ENCODE assay signal across 8 mouse cellular contexts in the genomic region with DNA sequence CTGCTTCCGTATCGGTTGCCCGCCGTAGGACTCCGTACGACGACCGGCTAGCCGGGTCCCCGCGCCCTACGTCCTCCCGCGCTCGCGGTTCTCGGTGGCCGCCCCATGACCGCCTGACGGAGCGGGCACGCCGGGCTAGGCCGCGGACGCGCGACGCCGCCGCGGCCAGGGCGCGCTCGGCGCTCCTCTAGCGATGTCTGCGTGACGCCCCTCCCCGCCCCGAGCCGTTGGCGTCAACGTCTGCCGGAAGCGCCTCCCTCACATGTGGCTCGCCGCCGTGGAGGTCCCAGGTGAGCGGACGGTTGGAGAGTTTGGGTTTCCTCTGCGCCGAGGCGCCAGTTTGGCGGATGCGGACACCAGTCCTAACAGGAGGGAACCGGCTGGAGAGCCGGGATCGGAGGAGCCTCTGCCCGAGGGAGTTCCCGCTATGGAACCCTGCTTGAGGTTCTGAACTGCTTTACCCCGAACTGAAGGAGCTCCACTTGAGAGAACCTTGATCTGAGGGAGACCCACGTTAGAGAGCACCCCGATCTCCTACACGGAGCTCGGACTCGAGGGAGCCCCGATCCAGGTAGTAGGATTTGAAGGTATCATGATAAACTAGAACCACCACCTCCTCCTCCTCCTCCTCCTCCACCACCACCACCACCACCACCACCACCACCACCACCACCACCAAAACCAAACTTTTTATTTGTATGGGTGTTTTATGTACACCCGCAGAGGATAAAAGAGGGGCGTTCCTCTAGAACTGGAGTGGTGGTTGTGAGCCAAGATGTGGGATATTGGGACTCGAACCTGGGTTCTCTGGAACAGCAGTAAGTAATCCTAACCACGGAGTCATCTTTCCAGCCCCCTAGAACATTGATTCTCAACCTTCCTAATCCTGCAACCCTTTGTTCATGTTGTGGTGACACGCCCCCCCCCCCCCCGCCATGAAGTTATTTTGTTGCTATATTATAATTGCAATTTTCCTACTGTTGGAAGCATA. TPM values are rescaled to one million over a fixed set of nuclear protein-coding genes. Genes with fewer than 3 reads are reported as not detected.
DNase-seq lines count a peak whose midpoint lies in the region; ATAC-seq and TF ChIP-seq lines count a peak whose summit lies in the region.

A gene (minus strand): TSS at position 161 of the 991 bp plus-strand sequence.
A gene (plus strand): TSS at position 272 of the 991 bp plus-strand sequence.

- H3K4me2 ChIP-seq in intestine, postnatal 0 days (replicated peaks; ENCODE audit: low read depth) = peak within 1 kb of the TSS; percentile 86
- peak within 1 kb of the TSS; percentile 73 for H3K4me2 ChIP-seq in midbrain, embryonic 11.5 days

- peak; percentile 85 for ATAC-seq in granulocyte monocyte progenitor cell, adult 5-6 weeks (replicated peaks; ENCODE audit: poor library complexity, severe bottlenecking)
- ATAC-seq in intestine, postnatal 0 days = peak; percentile 88
- peak; percentile 93 for ATAC-seq in midbrain, embryonic 11.5 days (ENCODE audit: low FRiP score)

- H3K27ac ChIP-seq in embryonic facial prominence, embryonic 10.5 days (replicated peaks) = peak within 1 kb of the TSS; percentile 99
- H3K27ac ChIP-seq in intestine, postnatal 0 days (ENCODE audit: low read depth, low read length) = peak within 1 kb of the TSS; percentile 93
- peak within 1 kb of the TSS; percentile 81 for H3K27ac ChIP-seq in midbrain, embryonic 11.5 days (ENCODE audit: low read depth, low read length)

- no peak for TF ChIP-seq CTCF in intestine, postnatal 0 days (IDR thresholded peaks at IDR 0.05; ENCODE audit: low read depth)

- intact Hi-C loops in left cerebral cortex, postnatal 4 days (cut with DNase I) = no loop called here

- peak within 1 kb of the TSS; percentile 88 for H3K9ac ChIP-seq in intestine, postnatal 0 days (ENCODE audit: low read depth, low read length)
- H3K9ac ChIP-seq in midbrain, embryonic 11.5 days (ENCODE audit: low read length) = peak within 1 kb of the TSS; percentile 87

- no peaks in the 10 kb centered on the region for H3K9me3 ChIP-seq in embryonic facial prominence, embryonic 10.5 days
- H3K9me3 ChIP-seq in intestine, postnatal 0 days (ENCODE audit: control insufficient read depth) = no peaks in the 10 kb centered on the region
- H3K9me3 ChIP-seq in midbrain, embryonic 11.5 days (ENCODE audit: control insufficient read depth, low read length) = no peaks in the 10 kb centered on the region

- H3K4me1 ChIP-seq in embryonic facial prominence, embryonic 10.5 days = peaks cover 33% of the 10 kb centered on the region
- H3K4me1 ChIP-seq in intestine, postnatal 0 days (replicated peaks; ENCODE audit: control insufficient read depth, insufficient read depth, low read length) = 0 out of 2 replicates have a peak, but pooled peaks cover 8% of the 10 kb centered on the region
- peaks cover 17% of the 10 kb centered on the region for H3K4me1 ChIP-seq in midbrain, embryonic 11.5 days (ENCODE audit: control insufficient read depth, insufficient read depth, low read length)

- DNase-seq in adrenal gland, postnatal 14 days = peak; percentile 96
- peak; percentile 95 for DNase-seq in embryonic facial prominence, embryonic 10.5 days (ENCODE audit: low spot score)
- DNase-seq in left cerebral cortex, postnatal 4 days = peak; percentile 93
- DNase-seq in midbrain, embryonic 11.5 days (ENCODE audit: low spot score, missing footprints) = peak; percentile 99
- DNase-seq in right cerebral cortex, postnatal 4 days = peak; percentile 88
- peak; percentile 92 for DNase-seq in yolk sac, embryonic 10.5 days (ENCODE audit: low spot score)

- under 1% methylated on average over 74 of the region's 74 CpGs for WGBS in embryonic facial prominence, embryonic 10.5 days
- WGBS in intestine, postnatal 0 days = 0% methylated on average over 69 of the region's 74 CpGs
- under 1% methylated on average over 74 of the region's 74 CpGs for WGBS in midbrain, embryonic 11.5 days

- H3K36me3 ChIP-seq in embryonic facial prominence, embryonic 10.5 days (replicated peaks) = peaks cover 35% of the 10 kb centered on the region
- H3K36me3 ChIP-seq in intestine, postnatal 0 days (ENCODE audit: control insufficient read depth, insufficient read depth) = no peaks in the 10 kb centered on the region; the same call in 1 of the 2 replicates
- H3K36me3 ChIP-seq in midbrain, embryonic 11.5 days (ENCODE audit: control insufficient read depth, insufficient read depth, low read length) = no peaks in the 10 kb centered on the region; the same call in 1 of the 2 replicates

- peak within 1 kb of the TSS; percentile 76 for H3K4me3 ChIP-seq in embryonic facial prominence, embryonic 10.5 days
- H3K4me3 ChIP-seq in intestine, postnatal 0 days (ENCODE audit: low read depth, low read length) = peak within 1 kb of the TSS; percentile 77
- peak within 1 kb of the TSS; percentile 81 for H3K4me3 ChIP-seq in midbrain, embryonic 11.5 days (ENCODE audit: low read depth, low read length)

- H3K27me3 ChIP-seq in embryonic facial prominence, embryonic 10.5 days (replicated peaks; ENCODE audit: low read depth, poor library complexity, severe bottlenecking) = no peaks in the 10 kb centered on the region
- no peaks in the 10 kb centered on the region for H3K27me3 ChIP-seq in intestine, postnatal 0 days (replicated peaks; ENCODE audit: control insufficient read depth, insufficient read depth, low read length)
- no peaks in the 10 kb centered on the region for H3K27me3 ChIP-seq in midbrain, embryonic 11.5 days (ENCODE audit: control insufficient read depth, insufficient read depth, low read length)

RNA-seq across cellular contexts. Expression of the first gene that starts in this region (rescaled TPM):
- 25.4 and 27.7 TPM in 2 replicates for total RNA-seq in adrenal gland, postnatal 14 days (2021)
- polyA plus RNA-seq in embryonic facial prominence, embryonic 10.5 days (2016; fragmentation: Nextera tagmentation; extraction: Ambion mirVana) = 46.4 and 46.7 TPM in 2 replicates
- total RNA-seq in granulocyte monocyte progenitor cell, adult 5-6 weeks (2014; fragmentation: Nextera tagmentation) = 27.9 and 36.4 TPM in 2 replicates
- 33.9 and 37.4 TPM in 2 replicates for total RNA-seq in granulocyte monocyte progenitor cell, adult 5-6 weeks (2017)
- 18.6 and 18.8 TPM in 2 replicates for polyA plus RNA-seq in intestine, postnatal 0 days (2015; fragmentation: Nextera tagmentation; extraction: Ambion mirVana)
- total RNA-seq in left cerebral cortex, postnatal 4 days (2021) = 10 to 100 TPM; 27.8 to 29.4 TPM
- polyA plus RNA-seq in midbrain, embryonic 11.5 days (2014; fragmentation: Nextera tagmentation; extraction: Ambion mirVana) = 34.8 and 40.2 TPM in 2 replicates

RNA-seq across cellular contexts. Expression of the second gene that starts in this region (rescaled TPM):
- total RNA-seq in adrenal gland, postnatal 14 days (2021) = 12.5 and 13.7 TPM in 2 replicates
- 8.4 and 9.3 TPM in 2 replicates for polyA plus RNA-seq in embryonic facial prominence, embryonic 10.5 days (2016; fragmentation: Nextera tagmentation; extraction: Ambion mirVana)
- 27.8 and 29.2 TPM in 2 replicates for total RNA-seq in granulocyte monocyte progenitor cell, adult 5-6 weeks (2014; fragmentation: Nextera tagmentation)
- total RNA-seq in granulocyte monocyte progenitor cell, adult 5-6 weeks (2017) = 23.6 and 27.2 TPM in 2 replicates
- 1.6 and 1.7 TPM in 2 replicates for polyA plus RNA-seq in intestine, postnatal 0 days (2015; fragmentation: Nextera tagmentation; extraction: Ambion mirVana)
- 10 to 100 TPM; 14.9 to 16.2 TPM for total RNA-seq in left cerebral cortex, postnatal 4 days (2021)
- 6.9 and 7.1 TPM in 2 replicates for polyA plus RNA-seq in midbrain, embryonic 11.5 days (2014; fragmentation: Nextera tagmentation; extraction: Ambion mirVana)

Comparison
In these comparisons a context has a peak if more than half of its experiments do, and no peak if none do; other contexts are left out.
1. Peak in every context shown above with its lines: DNase-seq, ATAC-seq, H3K4me3 ChIP-seq and H3K27ac ChIP-seq.